Mouse (Mus musculus) forebrain, postnatal 0 days (tissue): ENCODE measurements around the gene Lmx1b. TPM values are rescaled to one million over a fixed set of nuclear protein-coding genes. Genes with fewer than 3 reads are reported as not detected.

Source experiments
- ATAC-seq: fragments of 200-750 bp; cut with Nextera tagmentation; 2 replicates; pipeline ENCODE4 v1.8.0; 2017; ENCODE audit warnings: mild to moderate bottlenecking, moderate library complexity
- DNase-seq: peaks from one replicate; pipeline ENCODE4 v3.0.0-alpha.2; 2015
- H3K27ac ChIP-seq: fragments of 300-500 bp; sonication (generic); 2 replicates; pipeline ENCODE4 v1.5.1; 2014; ENCODE audit warnings: low read depth, mild to moderate bottlenecking, antibody characterized with exemption, low read length, moderate library complexity, mixed read lengths
- H3K27me3 ChIP-seq: fragments of 300-500 bp; sonication (generic); 2 replicates; pipeline ENCODE4 v1.6.1; 2014; ENCODE audit warnings: mild to moderate bottlenecking, low read length, mixed read lengths; ENCODE audit not compliant: insufficient read depth
- H3K36me3 ChIP-seq: fragments of 300-500 bp; sonication (generic); 2 replicates; pipeline ENCODE4 v1.6.1; 2014; ENCODE audit warnings: mild to moderate bottlenecking, moderate library complexity; ENCODE audit not compliant: insufficient read depth
- H3K4me1 ChIP-seq: fragments of 300-500 bp; sonication (generic); 2 replicates; pipeline ENCODE4 v1.6.1; 2014; ENCODE audit warnings: antibody characterized with exemption; ENCODE audit not compliant: insufficient read depth
- H3K4me2 ChIP-seq: fragments of 300-500 bp; sonication (generic); 2 replicates; pipeline ENCODE4 v1.6.1; 2014; ENCODE audit warnings: low read depth, mild to moderate bottlenecking, moderate library complexity
- H3K4me3 ChIP-seq: fragments of 300-500 bp; sonication (generic); 2 replicates; pipeline ENCODE4 v1.5.1; 2014; ENCODE audit warnings: low read depth, low read length, mixed read lengths
- H3K9ac ChIP-seq: fragments of 300-500 bp; sonication (generic); 2 replicates; pipeline ENCODE4 v1.6.1; 2014; ENCODE audit warnings: mild to moderate bottlenecking
- H3K9me3 ChIP-seq: fragments of 300-500 bp; sonication (generic); 2 replicates; pipeline ENCODE4 v1.6.1; 2016; ENCODE audit warnings: low read length
- CTCF ChIP-seq: sonication (generic); IDR thresholded peaks from 2 replicates; pipeline ENCODE4 v1.5.1; 2016; ENCODE audit warnings: antibody characterized with exemption, control low read depth, low read depth
- WGBS: fragments of 180-500 bp; shearing (Covaris S2); extraction: QIAGEN DNeasy Blood & Tissue Kit; methylation state at CpG from one replicate; pipeline ENCODE4 v1.1.7; 2014; 5-methylcytosine and 5-hydroxymethylcytosine counted together
- polyA plus RNA-seq: library from polyadenylated mRNA; unstranded; fragments of >200 nt; fragmentation: Nextera tagmentation; extraction: Ambion mirVana; gene quantifications from 2 replicates; pipeline ENCODE4 v1.2.1, GENCODE M21; 2015
- total RNA-seq: library from RNA; depleted of rRNA; stranded (reverse); fragments of >200 nt; gene quantifications from 2 replicates; pipeline ENCODE4 v1.2.3, GENCODE M21; 2014

Gene Lmx1b
- total and polyA plus RNA-seq, 2 experiments from 2014 or later: 0.24 to 2.0 TPM

DNA sequence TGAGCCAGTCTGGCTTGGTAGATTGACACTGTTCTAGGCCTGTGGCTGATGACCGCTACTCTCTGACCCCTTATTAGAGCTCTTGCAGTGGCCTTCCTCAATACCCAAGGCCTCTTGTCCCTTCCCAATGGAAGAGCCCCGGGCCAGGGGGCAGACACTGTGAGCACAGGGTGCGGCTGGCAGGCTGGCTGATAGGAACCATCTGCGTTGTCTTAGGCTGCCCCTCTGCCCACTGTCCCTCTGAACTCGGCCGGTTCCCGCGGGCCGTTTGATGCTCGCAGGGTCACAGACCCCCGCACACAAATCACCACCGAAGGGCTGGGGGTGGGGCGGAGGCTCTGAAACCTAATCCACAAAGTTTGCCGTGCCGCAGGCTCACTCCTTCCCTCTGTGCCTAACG is 11.5 kb downstream of the Lmx1b start:
- H3K27me3 ChIP-seq: peaks cover 77% of the 10 kb centered on the region
- H3K36me3 ChIP-seq: no peaks in the 10 kb centered on the region
- no peak overlapping the region for H3K27ac ChIP-seq
- no peak overlapping the region for H3K4me3 ChIP-seq
- no peak overlapping the region for H3K4me2 ChIP-seq
- no peak for DNase-seq
- no peak for TF ChIP-seq CTCF
- no peaks in the 10 kb centered on the region for H3K4me1 ChIP-seq
- H3K9ac ChIP-seq: no peak overlapping the region
- 5% methylated on average over 16 of the region's 16 CpGs for WGBS
- no peaks in the 10 kb centered on the region for H3K9me3 ChIP-seq
- no peak for ATAC-seq

DNA sequence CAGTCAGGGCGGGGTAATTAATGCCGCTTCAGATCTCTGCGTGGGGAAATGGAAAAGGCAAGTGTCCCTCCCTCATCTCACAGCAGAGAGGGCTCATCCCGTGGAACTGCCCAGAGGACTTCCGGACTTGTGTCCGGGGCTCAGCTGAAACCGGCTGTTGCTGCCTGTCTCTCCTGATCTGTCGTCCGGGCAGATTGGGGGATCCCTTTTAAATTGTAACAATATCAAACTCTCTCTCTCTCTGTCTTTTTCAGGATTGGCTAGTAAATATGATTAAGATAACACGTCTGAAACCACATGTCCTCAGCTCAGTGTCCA is 13.3 kb downstream of the Lmx1b start:
- H3K27ac ChIP-seq: no peak overlapping the region
- H3K4me2 ChIP-seq: no peak overlapping the region
- no peaks in the 10 kb centered on the region for H3K36me3 ChIP-seq
- WGBS: 29% methylated on average over 10 of the region's 10 CpGs
- H3K27me3 ChIP-seq: peaks cover 59% of the 10 kb centered on the region
- TF ChIP-seq CTCF: no peak
- ATAC-seq (no peak), DNase-seq (no peak)
- H3K9ac ChIP-seq: no peak overlapping the region
- no peak overlapping the region for H3K4me3 ChIP-seq
- H3K4me1 ChIP-seq: no peaks in the 10 kb centered on the region
- no peaks in the 10 kb centered on the region for H3K9me3 ChIP-seq

DNA sequence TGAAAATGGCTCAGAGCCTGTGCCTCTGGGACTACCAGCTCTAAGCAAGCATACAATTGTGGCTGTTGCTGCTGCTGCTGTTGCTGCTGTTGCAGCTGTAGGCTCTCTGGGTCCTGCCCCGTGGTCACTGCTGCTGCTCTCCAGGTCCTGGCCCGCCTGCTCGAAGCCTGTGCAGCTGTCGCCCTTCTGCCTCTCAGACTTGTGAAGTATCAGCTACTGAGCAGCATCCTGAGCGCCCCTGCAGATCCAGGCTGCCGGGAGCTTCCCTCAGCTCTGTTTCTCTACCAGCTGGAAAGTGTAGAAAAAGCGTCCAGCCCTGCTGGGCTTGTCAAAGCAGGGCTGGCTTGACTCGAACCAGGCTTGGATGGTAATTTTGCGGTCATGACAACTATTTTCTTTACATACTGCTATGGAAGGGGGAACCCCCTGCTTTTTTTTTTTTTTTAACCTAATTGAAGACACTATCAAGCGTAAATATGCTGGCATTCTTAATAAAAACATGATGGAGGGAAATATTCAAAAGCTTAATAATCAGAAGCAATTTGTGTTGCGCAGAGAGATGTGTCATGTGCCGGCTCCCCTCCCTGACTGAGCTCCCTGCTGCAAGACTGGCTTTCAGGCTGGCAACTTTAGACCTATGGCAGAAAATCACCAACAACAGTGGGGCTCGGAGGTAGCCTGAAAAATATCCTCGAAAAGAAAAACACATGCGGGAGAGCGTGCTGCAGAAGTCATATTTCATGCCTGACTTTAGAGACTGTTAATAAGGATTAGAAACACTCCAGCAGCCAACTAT is 13.9 kb downstream of the Lmx1b start:
- no peak for TF ChIP-seq CTCF

DNA sequence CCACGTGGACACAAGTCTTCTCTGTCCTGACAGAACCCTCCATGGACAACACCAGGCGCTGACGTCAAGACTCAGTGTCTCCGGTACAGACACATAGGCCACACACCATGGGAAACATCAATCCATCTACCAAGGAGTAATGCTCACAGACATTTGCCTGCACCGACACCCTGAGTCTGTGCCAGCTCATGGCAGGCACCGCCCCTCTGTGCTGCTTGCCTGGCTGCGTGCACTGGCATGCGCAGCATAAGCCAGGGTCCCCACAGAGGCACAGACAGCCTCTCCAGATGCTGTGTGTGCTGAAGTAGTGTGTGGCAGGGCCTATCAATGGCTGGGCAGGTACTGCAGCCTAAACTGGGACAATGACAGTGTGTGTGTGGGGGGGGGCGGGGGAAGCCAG is 22.6 kb downstream of the Lmx1b start:
- ATAC-seq (peak; percentile 54), DNase-seq (peak; percentile 68)
- Histone ChIP-seq H3K4me1 (peaks cover 18% of the 10 kb centered on the region), H3K27ac (no peak overlapping the region), H3K4me2 (no peak overlapping the region), H3K4me3 (no peak overlapping the region), H3K9me3 (no peaks in the 10 kb centered on the region), H3K27me3 (peaks cover 6% of the 10 kb centered on the region), H3K36me3 (no peaks in the 10 kb centered on the region), H3K9ac (no peak overlapping the region)
- no peak; the same call in 1 of the 2 replicates for TF ChIP-seq CTCF
- 56% methylated on average over 9 of the region's 9 CpGs for WGBS

More for the DNA sequence above, 13.9 kb downstream of the Lmx1b start:
- Histone ChIP-seq H3K9me3 (no peaks in the 10 kb centered on the region), H3K27ac (no peak overlapping the region), H3K9ac (no peak overlapping the region), H3K27me3 (peaks cover 58% of the 10 kb centered on the region), H3K4me2 (no peak overlapping the region), H3K4me1 (no peaks in the 10 kb centered on the region), H3K4me3 (no peak overlapping the region), H3K36me3 (no peaks in the 10 kb centered on the region)
- ATAC-seq (peak; percentile 32; the same call in 1 of the 2 replicates), DNase-seq (no peak)
- 37% methylated on average over 16 of the region's 16 CpGs for WGBS

DNA sequence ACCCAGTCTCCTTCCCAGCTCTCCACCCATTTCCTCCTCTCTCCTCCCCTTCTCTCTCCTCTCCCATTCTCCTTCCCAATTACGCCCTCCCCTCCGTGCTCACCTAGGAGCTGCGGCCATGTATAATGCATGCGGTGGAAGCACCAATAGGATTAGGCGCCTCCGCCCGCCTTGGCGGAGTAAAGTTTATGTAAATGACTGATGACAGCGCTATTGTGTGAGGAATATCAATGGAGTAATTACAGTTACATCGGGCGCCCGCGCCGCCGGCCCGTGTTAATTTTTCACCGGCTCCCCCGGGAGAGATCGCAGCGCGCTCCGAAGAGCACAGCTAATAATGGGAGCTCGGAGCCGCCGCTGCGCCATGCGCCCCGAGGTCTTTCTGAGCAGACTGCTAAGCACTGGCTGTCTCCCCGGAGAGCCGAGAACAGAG is 23.9 kb downstream of the Lmx1b start:
- H3K9me3 ChIP-seq: no peaks in the 10 kb centered on the region
- ATAC-seq (peak; percentile 94), DNase-seq (peak; percentile 84)
- H3K4me3 ChIP-seq: peak overlapping the region; percentile 43
- TF ChIP-seq CTCF: no peak
- peak overlapping the region; percentile 74 for H3K27ac ChIP-seq
- peaks cover 18% of the 10 kb centered on the region for H3K4me1 ChIP-seq
- under 1% methylated on average over 30 of the region's 30 CpGs for WGBS
- H3K36me3 ChIP-seq: no peaks in the 10 kb centered on the region
- peaks cover 6% of the 10 kb centered on the region for H3K27me3 ChIP-seq
- peak overlapping the region; percentile 81 for H3K4me2 ChIP-seq
- H3K9ac ChIP-seq: peak overlapping the region; percentile 64

DNA sequence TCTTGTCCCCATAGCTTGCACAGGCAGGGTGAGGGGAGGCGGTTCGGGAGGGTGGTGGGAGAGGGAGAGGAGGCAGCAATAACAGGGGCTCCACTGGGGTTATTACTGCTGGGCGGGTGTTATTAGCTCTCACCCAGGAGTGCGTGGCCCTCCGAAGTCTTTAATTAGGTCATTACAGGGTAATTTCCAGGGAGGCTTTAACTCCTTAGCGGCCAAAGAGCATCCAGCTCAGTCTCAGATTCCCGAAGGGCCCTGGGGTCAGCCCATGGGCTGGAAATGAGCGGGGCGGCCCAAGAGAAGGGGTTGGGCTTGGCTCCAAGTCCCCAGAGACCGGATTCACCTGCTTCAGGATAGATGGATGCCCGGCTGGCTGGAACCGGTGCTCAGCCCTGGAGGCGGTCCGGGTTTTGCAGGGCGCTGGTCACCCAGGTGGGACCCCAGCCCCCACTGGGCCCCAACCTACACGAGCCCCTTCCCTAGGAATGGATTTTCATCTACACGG is 24.4 kb downstream of the Lmx1b start:
- 1% methylated on average over 17 of the region's 17 CpGs for WGBS
- H3K4me1 ChIP-seq: peaks cover 18% of the 10 kb centered on the region
- no peaks in the 10 kb centered on the region for H3K36me3 ChIP-seq
- H3K27me3 ChIP-seq: peaks cover 6% of the 10 kb centered on the region
- no peak for TF ChIP-seq CTCF
- ATAC-seq (peak; percentile 8), DNase-seq (peak; percentile 33)
- peak overlapping the region; percentile 43 for H3K4me3 ChIP-seq
- peak overlapping the region; percentile 64 for H3K9ac ChIP-seq
- peak overlapping the region; percentile 74 for H3K27ac ChIP-seq
- peak overlapping the region; percentile 81 for H3K4me2 ChIP-seq
- H3K9me3 ChIP-seq: no peaks in the 10 kb centered on the region

DNA sequence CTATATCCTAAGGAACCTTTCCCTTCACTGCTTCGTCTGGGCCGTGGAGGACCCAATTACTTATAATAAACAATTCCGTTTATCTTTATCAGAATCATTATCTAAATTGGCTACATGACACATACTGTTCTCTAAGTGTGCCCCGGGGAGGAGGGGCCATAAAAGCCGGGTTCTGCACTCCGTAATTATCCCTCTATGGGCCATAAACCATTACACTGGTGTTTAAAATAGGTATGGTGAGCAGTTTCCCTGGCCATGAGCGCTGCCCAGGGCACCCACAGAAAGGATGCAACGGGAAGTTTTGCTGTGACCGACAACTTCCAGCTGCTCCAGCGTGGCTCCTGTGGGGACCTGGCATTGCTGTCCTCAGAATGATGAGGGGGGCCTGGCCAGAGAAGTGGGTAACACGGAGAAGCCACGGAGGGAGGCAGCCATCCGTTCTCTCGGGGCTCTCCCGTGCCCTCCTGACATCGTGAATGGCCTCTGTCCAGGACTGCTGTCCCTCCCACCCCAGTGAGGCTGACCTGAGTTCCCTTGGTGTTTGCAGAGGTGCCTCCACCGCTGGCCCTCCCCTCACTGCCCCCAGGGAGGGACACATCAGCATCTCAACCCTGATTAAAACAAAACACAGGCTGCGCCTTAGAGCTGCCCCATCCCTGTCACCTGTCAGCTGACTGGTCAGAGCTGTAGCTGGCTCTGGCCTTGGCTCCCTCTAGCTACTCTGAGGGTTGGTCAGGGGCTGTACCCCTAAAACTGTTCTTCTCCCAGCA is 34.6 kb downstream of the Lmx1b start:
- Histone ChIP-seq H3K4me1 (no peaks in the 10 kb centered on the region), H3K4me2 (no peak overlapping the region), H3K36me3 (no peaks in the 10 kb centered on the region), H3K9ac (no peak overlapping the region), H3K27me3 (peaks cover 14% of the 10 kb centered on the region), H3K4me3 (no peak overlapping the region), H3K9me3 (no peaks in the 10 kb centered on the region), H3K27ac (no peak overlapping the region)
- ATAC-seq (no peak), DNase-seq (no peak)
- no peak for TF ChIP-seq CTCF
- whole genome bisulfite sequencing: 15% methylated on average over 18 of the region's 18 CpGs
